Mouse (Mus musculus): Measurements from ENCODE around the gene Tuft1.
"Not testable (repeated sequence)": the region's sequence is repeated elsewhere in the genome, so short reads cannot be mapped to it uniquely, and the experiment has no call there.

Tuft1 gene

DNA sequence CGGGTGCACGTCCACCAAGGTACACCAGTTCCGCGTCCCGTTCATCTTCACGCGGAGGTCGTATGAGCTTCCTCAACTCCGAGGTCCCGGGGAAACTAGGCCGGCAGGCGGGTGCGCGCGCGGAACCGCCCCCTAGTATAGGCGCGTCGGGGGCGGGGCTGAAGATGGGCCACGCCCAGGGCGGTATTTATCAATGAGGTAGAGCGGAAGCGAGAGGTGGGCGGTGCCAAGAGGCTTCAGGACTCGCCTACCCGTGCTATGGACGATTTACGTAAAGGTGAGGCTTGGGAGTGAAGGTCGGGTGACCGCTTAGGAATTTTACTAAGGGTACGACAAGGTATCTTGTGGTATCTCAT is at the start of gene Tuft1:
Gene Tuft1, minus strand, starts transcription at position 133 of the 356 bp plus-strand sequence.
- peak; percentile 50 for DNase-seq

DNA sequence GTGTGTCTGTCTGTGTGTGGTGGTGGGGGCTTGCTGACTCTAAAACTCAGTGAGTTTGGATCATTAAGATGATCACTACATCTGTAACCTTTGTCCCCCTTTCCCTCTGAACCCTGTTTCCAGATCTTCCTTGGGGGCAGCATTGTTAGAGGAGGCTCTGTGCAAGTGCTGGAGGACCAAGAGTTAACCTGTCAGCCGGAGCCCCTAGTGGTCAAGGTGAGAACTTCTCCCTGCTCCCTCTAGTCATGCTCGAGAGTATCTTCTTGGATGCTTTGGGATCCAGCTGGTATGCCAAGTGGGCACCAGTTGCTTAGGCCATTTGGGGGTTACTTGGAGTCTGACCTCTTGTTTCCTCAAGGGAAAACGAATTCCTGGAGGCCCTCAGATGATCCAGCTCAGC is 44.7 kb upstream of the Tuft1 start:
- DNase-seq = peak; percentile 35

DNA sequence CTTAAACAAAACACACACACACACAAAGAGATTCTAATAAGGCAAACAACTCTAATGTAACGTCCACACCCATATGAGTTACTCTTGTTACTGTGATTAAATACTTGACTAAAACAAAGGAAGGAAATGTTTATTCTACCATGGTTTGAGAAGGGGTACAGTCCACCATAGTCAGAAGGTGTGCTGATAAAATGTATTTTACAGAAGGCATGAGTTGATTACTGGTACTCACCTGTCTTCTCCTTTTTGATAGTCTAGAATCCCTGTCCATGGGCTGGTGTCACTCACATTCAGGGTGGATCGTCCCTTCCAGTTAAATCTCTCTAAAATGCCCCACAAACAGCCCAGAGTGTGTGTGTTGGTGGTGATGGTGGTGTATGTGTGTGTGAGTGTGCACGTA is 44.2 kb upstream of the Tuft1 start:
- no peak for DNase-seq

DNA sequence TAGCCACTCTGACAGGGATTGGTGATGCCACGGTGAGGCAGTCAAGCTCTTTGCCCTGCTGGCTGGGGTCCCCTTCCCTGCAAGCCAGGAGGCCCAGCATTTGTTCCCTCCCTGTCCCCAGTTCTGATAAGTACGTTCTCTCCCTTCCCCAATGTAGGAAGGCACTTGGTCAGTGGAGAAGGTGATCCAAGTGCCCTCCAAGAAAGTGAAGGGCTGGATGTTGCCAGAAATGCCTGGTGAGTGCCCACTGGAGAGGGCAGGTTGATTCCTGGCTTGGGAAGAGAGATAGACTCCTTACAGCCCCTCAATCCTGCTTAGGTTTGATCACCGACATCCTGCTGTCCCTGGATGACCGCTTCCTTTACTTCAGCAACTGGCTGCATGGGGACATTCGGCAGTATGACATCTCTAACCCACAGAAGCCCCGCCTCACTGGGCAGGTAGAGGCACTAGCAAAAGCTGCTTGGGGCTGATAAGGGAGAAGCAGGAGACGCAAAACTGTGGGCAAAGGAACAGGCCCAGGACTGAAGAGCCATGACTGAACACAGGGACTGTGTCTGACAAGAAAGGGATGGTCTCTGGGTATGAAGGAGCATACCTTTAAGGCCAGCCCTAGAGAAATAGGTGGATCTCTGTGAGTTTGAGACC is 43.6 kb upstream of the Tuft1 start:
- not testable (repeated sequence) for DNase-seq

DNA sequence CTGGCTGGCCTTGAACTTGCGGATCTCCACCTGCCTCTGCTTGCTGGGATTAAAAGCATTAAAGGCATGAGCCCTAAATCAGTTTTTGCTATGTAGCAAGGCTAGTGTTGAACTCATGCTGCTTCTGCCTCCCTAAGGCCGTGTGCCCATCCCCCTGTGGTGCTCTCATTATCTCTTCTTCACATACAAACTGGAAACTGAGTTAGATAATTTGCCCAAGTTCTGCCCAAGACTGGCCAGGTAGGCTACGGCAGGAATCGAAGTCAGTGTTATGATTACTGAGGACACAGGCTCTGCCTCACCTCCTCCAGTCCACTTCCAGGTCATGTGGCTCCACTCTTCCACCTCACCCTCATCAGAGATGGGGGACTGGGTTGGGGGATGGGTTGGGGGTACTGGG is 37.6 kb upstream of the Tuft1 start:
- not testable (repeated sequence) for DNase-seq

DNA sequence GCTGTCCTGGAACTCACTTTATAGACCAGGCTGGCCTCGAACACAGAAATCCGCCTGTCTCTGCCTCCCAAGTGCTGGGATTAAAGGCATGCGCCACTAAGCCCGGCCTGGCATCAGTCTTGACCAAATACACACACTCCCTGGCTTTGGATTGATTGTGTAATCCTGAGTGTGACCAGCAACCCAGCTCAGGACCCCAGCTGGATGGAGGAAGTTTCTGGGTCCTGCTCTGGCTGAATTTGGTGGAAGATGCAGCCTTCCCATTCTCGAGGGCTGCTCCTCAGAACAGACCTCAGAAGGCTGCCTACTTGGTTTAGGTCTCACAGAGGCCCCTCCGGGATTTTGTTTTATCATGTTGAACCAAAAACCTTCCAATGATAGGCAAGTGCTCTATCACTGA is 36.9 kb upstream of the Tuft1 start:
- not testable (repeated sequence) for DNase-seq

DNA sequence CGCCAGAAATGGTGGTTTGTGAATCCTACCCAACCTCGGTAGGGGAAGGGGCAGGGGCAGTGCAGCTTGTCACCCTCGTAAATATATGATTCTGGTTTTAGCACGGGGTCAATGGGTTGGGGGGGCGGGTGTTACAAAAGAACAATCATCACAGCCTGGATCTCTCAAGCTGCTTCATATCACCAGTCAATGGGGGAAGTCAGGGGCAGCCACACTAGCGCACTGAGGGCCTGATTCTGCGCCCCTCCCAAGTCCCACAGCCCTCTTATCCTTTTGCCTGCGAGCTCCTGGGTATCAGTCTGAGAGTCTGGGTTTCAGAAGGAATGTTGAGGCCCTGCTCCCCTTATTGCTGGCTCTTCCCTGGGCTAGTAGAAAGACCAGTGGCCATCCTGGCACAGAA is 35.2 kb upstream of the Tuft1 start:
- DNase-seq = not testable (repeated sequence)

DNA sequence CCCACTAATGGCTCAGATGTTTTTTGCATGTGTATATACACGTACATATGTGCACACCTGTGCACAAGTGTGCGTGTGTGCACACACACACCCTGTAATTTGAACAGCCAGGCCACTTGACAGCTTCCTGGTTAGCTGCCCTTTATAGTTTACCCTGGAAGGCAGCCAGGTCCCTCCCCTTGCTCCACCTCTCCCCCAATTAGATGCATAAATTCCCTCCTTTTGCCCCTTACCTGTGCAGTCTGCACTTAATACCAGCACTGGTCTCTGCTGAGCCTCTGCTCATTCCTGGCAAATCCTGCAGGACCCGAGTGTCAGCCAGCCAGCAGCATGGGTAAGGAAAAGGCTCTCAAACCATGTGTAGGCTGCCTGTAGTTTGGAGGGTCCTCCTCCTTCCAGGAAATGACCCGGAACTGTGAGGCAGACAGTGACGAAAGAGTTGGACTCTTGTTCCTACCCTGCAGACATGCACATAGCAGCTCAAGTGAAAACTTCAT is 34.7 kb upstream of the Tuft1 start, which contains the start of gene Selenbp2:
Gene Selenbp2, plus strand, starts transcription at position 228 of the 497 bp plus-strand sequence.
- DNase-seq = no peak

DNA sequence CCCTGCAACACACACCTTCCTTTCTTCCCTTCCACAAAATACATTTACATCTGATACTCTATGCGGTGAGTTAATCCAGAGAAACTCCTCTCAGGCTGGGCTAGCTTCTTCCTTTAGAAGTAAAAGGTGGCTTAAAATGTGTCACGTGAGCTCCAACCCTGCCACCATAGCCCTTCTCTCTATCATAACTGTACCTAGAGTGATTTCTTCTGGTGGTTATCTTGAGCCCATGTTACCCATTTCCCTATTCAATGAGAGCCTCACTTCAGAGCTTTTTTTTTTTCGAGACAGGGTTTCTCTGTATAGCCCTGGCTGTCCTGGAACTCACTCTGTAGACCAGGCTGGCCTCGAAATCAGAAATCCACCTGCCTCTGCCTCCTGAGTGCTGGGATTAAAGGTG is 33.0 kb upstream of the Tuft1 start:
- DNase-seq = not testable (repeated sequence)

DNA sequence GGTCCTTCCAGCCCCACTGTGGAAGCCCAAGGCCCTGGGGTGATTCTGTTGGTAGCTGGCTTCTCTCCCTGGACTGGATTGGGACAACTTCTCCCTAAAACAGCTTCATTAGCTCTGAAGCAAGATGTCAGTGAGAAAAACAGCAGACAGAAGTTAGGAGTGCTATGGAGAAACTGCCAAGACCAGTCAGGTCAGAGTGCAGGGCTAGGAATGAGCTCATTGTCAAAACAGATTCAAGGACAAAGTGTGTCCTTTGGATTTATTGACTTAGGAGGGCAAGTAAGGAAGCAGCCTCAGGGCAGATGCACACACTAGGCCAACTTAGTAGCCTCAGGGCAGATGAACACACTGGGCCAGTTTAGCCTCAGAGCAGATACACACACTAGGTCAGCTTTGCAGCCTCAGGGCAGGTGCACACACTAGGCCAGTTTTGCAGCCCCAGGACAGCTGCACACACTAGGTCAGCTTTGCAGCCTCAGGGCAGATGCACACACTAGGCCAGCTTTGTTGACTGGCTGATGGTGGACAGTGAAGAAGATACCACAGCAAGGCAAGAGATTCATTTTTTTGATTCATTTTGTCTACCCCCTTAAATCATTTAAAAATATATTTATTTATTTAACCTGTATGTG is 32.1 kb upstream of the Tuft1 start:
- DNase-seq = no peak

DNA sequence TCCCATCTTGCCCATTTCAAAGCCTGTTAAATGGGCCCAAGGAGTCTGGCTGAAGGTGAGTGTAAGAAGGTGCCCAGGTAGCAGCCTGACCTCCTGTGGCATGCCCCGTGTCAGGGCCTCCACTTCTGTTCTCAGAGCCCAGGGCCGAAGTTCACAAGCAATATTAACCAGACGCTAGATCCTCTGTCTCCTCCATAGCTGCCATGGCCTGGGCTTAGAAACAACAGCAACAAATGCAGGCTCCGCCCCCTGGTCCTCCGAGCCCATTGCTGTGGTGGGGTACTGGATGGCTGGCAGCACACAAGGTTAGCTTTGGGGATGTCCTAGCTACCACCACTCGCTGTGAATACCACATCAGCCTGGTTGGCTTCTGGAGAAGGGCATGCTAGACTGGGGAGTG is 31.5 kb upstream of the Tuft1 start:
- not testable (repeated sequence) for DNase-seq

DNA sequence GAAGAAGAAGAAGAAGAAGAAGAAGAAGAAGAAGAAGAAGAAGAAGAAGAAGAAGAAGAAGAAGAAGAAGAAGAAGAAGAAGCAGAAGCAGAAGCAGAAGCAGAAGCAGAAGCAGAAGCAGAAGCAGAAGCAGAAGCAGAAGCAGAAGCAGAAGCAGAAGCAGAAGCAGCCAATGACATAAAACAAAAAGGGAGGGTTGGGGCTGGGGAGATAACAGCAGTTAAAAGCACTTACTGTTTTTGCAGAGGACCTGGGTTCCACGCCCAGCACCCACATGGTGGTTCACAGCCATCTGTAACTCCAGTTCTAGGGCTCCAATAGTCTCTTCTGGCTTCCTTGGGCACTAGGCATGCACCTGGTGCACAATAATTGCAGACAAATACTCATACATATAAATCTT is 30.5 kb upstream of the Tuft1 start:
- not testable (repeated sequence) for DNase-seq

DNA sequence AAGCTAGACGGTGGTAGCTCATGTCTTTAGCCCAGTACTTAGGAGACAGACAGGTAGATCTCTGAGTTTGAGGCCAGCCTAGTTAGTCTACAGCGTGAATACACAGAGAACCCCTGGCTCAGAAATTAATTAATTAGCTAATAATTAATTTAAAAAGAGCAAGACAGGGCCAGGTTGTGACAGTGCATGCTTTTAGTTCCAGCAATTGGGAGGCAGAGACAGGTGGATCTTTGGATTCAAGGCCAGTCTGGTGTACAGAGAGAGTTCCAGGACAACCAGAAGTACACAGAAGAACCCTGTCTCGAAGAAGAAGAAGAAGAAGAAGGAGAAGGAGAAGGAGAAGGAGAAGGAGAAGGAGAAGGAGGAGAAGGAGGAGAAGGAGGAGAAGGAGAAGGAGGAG is 30.0 kb upstream of the Tuft1 start:
- not testable (repeated sequence) for DNase-seq

DNA sequence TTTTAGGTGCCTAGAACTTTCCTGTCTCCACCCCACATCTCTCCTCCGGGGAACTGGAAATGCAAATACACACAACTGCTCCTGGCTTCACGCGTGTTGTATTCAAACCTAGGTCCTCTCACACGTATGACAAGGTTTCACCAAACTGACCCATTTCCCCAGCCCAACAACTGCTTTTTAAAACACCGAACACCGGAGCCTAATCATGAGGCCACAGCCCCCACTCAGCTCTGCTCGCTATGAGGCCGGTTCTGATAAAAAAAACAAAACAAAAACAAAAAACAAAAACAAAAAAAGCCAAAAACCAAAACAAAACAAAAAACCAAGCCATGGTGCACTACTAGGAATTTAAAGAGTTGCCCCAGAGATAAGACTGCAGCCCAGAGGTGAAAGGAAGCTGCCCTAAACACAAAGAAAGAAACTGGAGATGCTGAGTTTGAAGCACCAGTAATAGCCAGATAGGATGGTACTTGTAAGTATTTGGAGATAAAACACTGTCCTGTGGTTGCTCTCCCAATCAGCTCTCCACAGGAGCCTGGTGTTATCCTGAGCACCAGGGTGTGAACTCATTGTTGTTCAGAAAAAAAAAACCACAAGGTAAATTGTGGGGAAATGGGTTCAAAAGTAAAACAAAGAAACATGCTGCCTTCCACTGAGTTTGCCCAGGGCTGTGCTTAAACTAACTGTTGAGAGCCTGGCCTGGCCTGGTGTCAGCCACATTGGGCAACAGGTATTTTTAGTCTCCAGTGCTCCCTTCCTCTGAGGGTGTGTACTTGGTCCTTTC is 27.5 kb upstream of the Tuft1 start:
- not testable (repeated sequence) for DNase-seq

DNA sequence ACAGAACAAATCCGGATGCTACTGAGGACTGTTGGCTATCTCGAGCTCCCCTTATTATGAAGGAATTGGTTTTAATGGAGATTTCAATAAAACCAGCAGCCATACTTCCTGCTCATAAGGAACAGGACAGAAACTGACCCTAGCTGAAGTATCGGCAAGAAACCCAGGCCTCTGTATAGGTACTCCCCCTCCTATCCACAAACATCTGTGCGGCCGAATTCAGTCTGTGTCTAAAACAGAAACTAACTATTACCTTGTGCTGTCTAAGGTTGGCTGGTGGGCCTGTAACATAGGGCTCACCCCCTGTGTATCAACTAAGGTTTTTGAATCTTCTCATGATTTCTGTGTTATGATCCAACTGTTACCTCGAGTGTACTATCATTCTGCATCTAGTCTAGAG is 25.0 kb upstream of the Tuft1 start:
- no peak for DNase-seq

DNA sequence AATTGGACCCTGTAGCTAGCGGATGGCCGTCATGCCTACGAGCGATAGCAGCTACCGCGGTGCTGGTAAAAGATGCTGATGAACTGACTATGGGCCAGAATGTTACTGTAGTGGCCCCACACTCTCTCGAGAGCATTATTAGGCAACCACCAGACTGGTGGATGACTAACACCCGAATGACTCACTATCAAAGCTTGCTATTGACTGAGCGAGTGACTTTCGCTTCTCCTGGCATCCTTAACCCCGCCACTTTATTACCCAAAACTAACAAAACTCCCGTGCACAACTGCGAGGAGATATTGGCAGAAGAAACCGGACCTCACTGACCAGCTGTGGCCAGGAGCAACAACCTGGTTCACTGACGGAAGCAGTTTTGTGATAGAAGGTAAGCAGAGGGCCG is 22.1 kb upstream of the Tuft1 start:
- DNase-seq = no peak

DNA sequence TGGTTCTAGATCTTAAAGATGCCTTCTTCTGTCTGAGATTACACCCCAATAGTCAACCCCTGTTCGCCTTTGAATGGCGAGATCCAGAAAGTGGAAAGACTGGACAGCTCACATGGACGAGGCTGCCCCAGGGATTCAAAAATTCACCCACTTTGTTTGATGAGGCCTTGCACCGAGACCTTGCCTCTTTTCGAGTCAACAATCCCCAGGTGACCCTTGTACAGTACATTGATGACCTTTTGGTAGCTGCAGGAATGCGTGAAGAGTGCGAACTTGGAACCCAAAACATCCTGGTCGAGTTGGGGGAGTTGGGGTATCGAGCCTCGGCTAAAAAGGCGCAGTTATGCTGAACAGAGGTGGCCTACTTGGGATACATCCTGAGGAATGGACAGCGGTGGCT is 21.4 kb upstream of the Tuft1 start:
- not testable (repeated sequence) for DNase-seq

DNA sequence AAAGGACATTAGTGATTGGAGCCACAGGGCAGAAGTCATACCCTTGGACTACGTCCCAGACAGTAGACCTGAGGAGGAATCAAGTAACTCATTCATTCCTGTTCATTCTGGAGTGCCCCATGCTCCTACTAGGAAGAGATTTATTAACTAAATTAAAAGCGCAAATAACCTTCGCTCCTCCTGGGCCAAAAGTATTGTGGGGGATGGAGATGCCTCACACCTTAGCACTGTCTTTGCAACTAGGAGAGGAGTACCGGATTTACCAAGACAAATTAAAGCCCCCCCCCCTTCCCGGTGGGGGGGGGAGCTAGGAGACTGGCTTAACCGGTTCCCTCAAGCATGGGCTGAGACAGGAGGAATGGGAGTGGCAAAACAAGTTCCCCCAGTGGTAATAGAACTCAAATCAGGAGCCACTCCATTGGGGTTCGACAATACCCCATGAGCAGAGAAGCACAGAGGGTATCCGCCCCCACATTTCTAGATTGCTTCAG is 20.7 kb upstream of the Tuft1 start:
- DNase-seq = no peak

DNA sequence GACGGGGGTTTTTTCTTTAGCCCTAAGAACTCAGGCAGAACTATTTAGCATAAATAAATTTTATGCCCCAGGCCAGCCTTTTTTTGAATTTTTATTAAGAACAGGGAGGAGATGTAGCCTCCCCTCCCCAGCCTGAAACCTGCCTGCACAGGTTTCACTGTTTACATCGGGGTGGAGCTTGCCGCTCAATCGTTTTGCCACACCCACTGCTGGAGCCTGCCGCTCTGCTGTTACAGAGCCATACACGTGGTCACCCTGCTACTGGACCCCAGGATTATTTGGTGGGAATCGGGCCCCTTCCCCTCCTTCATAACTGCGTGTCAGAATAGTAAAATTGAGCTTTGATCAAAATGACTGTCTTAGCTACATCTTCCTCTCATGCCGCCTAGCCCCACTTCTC is 16.4 kb upstream of the Tuft1 start:
- DNase-seq = not testable (repeated sequence)

DNA sequence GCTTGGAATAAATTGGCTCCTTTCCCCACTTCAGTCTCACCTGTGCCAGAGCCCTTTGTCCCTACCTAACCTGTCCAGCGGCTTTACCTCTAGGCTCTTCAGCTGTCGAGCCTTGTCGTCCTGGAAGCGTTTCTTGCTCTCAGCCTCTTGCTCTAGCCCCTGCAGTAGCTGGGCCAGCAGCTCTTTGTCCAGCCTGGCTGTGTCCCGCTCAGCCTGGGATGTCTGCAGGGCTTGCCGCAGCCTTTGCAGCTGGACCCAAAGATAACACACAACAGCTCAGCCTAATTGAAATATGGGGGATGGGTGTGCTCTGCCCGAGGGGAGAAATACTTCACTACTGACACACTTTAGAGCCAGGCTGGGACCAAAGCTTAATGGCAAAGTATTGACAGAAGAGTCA is 7.2 kb upstream of the Tuft1 start:
- not testable (repeated sequence) for DNase-seq

DNA sequence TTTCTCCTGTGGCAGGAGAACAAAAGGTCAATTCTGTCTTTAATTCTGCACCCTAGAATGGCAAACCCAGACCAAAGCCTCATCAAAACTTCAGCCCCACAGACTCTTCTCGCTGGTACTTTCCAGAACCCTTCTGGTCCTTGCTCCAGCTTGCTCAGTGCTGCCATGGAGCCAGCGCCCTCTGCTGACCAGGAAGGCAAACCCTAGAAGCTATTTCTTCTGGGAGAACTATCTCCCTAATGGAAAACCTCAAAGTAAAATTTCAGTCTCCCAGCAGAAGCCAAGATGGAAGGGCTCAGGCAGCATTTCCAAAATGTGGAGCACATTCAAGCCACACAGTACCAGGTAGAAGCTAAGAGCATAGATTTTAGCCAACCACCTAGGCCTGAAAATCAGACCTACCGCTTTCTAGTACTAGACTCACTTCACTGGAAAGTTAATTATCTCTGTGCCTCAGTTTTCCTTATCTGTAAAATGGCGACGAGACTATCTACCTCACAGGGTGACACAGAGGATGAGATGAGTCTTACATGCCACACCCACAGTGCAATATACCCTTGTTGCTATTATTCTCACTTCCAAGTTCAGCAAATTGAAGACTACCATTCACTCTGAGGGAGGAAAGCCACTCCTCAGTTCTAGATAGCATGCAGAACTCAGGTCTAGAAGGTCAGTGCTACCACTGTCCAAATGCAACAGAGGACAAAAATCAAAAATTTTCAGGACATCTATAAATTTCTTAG is 6.6 kb upstream of the Tuft1 start:
- not testable (repeated sequence) for DNase-seq

DNA sequence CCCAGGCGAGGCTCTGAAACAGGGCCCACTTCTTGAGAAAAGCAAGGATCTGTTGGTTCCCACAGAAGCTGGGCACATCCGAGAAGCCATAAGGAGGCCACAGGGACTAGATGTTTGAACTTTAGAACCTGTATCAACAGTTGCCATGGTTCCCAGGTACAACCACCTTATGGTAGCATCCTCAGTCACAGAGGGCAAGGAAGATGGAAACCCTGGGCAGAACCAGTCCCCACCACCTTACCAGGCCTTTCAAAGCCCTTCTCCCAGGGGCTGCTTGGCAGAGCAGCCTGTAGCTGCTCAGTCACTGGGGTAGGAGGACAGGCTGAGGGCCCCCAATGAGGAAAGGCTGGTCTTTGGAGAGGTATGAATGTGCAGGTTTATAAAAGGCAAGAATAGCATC is 2.2 kb upstream of the Tuft1 start:
- not testable (repeated sequence) for DNase-seq
